Mouse (Mus musculus): ENCODE measurements at regions not wholly inside any gene's neighbourhood (a gene's known extent, or its start where the extent isn't known, plus 50 kb on each side); places are given as distances from the start of the nearest gene placed in this dataset.

GRCm38 (mm10) chr13:59909400-59909799 lies 86.5 kb upstream of the Tut7 start:
- TF ChIP-seq CTCF (IDR thresholded peaks at IDR 0.05; ENCODE audit: extremely low read depth, insufficient read depth, low read length) (no peak), POLR2A (IDR thresholded peaks at IDR 0.05; ENCODE audit: extremely low read depth, insufficient read depth, low read length) (no peak)

Measured in cortical plate, adult 2 months (tissue).